12 mouse cellular contexts compared by ENCODE assay signal in genomic region chr13:34134276-34134675, GRCm38 (mm10). TPM values are rescaled to one million over a fixed set of nuclear protein-coding genes. Genes with fewer than 3 reads are reported as not detected.
DNase-seq lines count a peak whose midpoint lies in the region; ATAC-seq and TF ChIP-seq lines count a peak whose summit lies in the region.
"Had no signal": no experiment of that assay in that cellular context is flagged by ENCODE, and none has a peak within 500 bp of the region (broad histone marks: within the 10 kb centered on the region; RNA-seq: fewer than 3 reads in every experiment).

No protein-coding gene starts in this region.

- H3K4me3 ChIP-seq in forebrain, embryonic 11.5 days (ENCODE audit: low read depth, low read length) = peak overlapping the region; percentile 93; the same call in 1 of the 2 replicates
- H3K4me3 ChIP-seq in hindbrain, postnatal 0 days (ENCODE audit: low read length) = peak overlapping the region; percentile 70; the same call in 1 of the 2 replicates
- peak overlapping the region; percentile 69; the same call in 1 of the 2 replicates for H3K4me3 ChIP-seq in midbrain, postnatal 0 days (ENCODE audit: low read depth, low read length)

- no peaks in the 10 kb centered on the region for H3K9me3 ChIP-seq in forebrain, embryonic 11.5 days (ENCODE audit: control insufficient read depth, low read length)
- no peaks in the 10 kb centered on the region for H3K9me3 ChIP-seq in hindbrain, postnatal 0 days (ENCODE audit: low read length)
- no peaks in the 10 kb centered on the region for H3K9me3 ChIP-seq in midbrain, postnatal 0 days (ENCODE audit: low read length)
- H3K9me3 ChIP-seq: limb, embryonic 15.5 days had no signal

- H3K4me1 ChIP-seq in forebrain, embryonic 11.5 days (replicated peaks; ENCODE audit: control insufficient read depth, insufficient read depth, low read length) = peaks cover 14% of the 10 kb centered on the region
- peaks cover 24% of the 10 kb centered on the region for H3K4me1 ChIP-seq in hindbrain, postnatal 0 days (ENCODE audit: insufficient read depth, low read length)
- peaks cover 11% of the 10 kb centered on the region; the same call in 1 of the 2 replicates for H3K4me1 ChIP-seq in midbrain, postnatal 0 days (ENCODE audit: insufficient read depth, low read length)

- peak; percentile 76 for ATAC-seq in frontal cortex, adult (ENCODE audit: low TSS enrichment)
- ATAC-seq in forebrain, embryonic 11.5 days (replicated peaks; ENCODE audit: low FRiP score) = no peak
- no peak for ATAC-seq in hindbrain, postnatal 0 days
- no peak for ATAC-seq in midbrain, postnatal 0 days (ENCODE audit: low FRiP score)
- ATAC-seq: inflammation-experienced regulatory T-cells, adult 6 months had no signal

- DNase-seq in frontal cortex, postnatal 14 days (ENCODE audit: low spot score in 2 of 2) = no peak
- no peak for DNase-seq in forebrain, embryonic 11.5 days (ENCODE audit: low spot score)
- peak; percentile 36 for DNase-seq in hindbrain, postnatal 0 days (ENCODE audit: low spot score)
- no peak for DNase-seq in midbrain, postnatal 0 days (ENCODE audit: low spot score)
- no peak for DNase-seq in heart, postnatal 14 days
- no peak for DNase-seq in T-cell, adult 2 months (ENCODE audit: low spot score)
- DNase-seq in adrenal gland, postnatal 25 days = no peak
- DNase-seq: heart, adult 18-20 months had no signal

- no peaks in the 10 kb centered on the region for H3K36me3 ChIP-seq in forebrain, embryonic 11.5 days (ENCODE audit: control insufficient read depth, insufficient read depth, low read length)
- H3K36me3 ChIP-seq in hindbrain, postnatal 0 days (ENCODE audit: insufficient read depth, low read length) = no peaks in the 10 kb centered on the region
- no peaks in the 10 kb centered on the region for H3K36me3 ChIP-seq in midbrain, postnatal 0 days (ENCODE audit: insufficient read depth, low read length)
- H3K36me3 ChIP-seq: limb, embryonic 15.5 days had no signal

- H3K27me3 ChIP-seq in forebrain, embryonic 11.5 days (ENCODE audit: control insufficient read depth, insufficient read depth, low read length) = no peaks in the 10 kb centered on the region
- H3K27me3 ChIP-seq in hindbrain, postnatal 0 days (ENCODE audit: insufficient read depth, low read length) = no peaks in the 10 kb centered on the region
- H3K27me3 ChIP-seq in midbrain, postnatal 0 days (ENCODE audit: insufficient read depth, low read length) = no peaks in the 10 kb centered on the region

- no peak for TF ChIP-seq CTCF in hindbrain, postnatal 0 days (IDR thresholded peaks at IDR 0.05; ENCODE audit: low read depth)
- no peak for TF ChIP-seq CTCF in midbrain, postnatal 0 days (IDR thresholded peaks at IDR 0.05)

- WGBS in forebrain, embryonic 11.5 days = 18% methylated on average over 7 of the region's 7 CpGs
- WGBS in hindbrain, postnatal 0 days = 15% methylated on average over 7 of the region's 7 CpGs
- 13% methylated on average over 7 of the region's 7 CpGs for WGBS in midbrain, postnatal 0 days

- peak overlapping the region; percentile 100 for H3K27ac ChIP-seq in forebrain, embryonic 11.5 days (ENCODE audit: low read depth, low read length)
- peak overlapping the region; percentile 99 for H3K27ac ChIP-seq in hindbrain, postnatal 0 days
- peak overlapping the region; percentile 100 for H3K27ac ChIP-seq in midbrain, postnatal 0 days (ENCODE audit: low read depth, low read length)
- H3K27ac ChIP-seq: limb, embryonic 15.5 days; macrophage had no signal

- H3K9ac ChIP-seq in forebrain, embryonic 11.5 days (ENCODE audit: low read length) = peak overlapping the region; percentile 80
- H3K9ac ChIP-seq in hindbrain, postnatal 0 days (replicated peaks; ENCODE audit: low read length) = peak overlapping the region; percentile 80
- peak overlapping the region; percentile 92 for H3K9ac ChIP-seq in midbrain, postnatal 0 days (replicated peaks; ENCODE audit: low read length, poor library complexity, severe bottlenecking)

- intact Hi-C loops in heart, postnatal 14 days (cut with DNase I) = loop anchor here (5.0 kb wide), 1 partner anchor 57 kb away; the partner anchor contains the start of gene Tubb2a

- peak overlapping the region; percentile 80; the same call in 1 of the 2 replicates for H3K4me2 ChIP-seq in forebrain, embryonic 11.5 days (ENCODE audit: low read depth, low read length, severe bottlenecking)
- peak overlapping the region; percentile 94 for H3K4me2 ChIP-seq in hindbrain, postnatal 0 days (ENCODE audit: low read depth, low read length)
- peak overlapping the region; percentile 86 for H3K4me2 ChIP-seq in midbrain, postnatal 0 days (ENCODE audit: low read depth, low read length, poor library complexity, severe bottlenecking)

RNA-seq across cellular contexts. Expression of gene Tubb2b, which starts 4.0 kb away (rescaled TPM):
- polyA plus RNA-seq in forebrain, embryonic 11.5 days (2014; fragmentation: Nextera tagmentation; extraction: Ambion mirVana) = 232 and 287 TPM in 2 replicates
- total RNA-seq in hindbrain, postnatal 0 days (2014; rRNA removed) = 4,422 and 4,857 TPM in 2 replicates
- 709 and 787 TPM in 2 replicates for polyA plus RNA-seq in hindbrain, postnatal 0 days (2015; fragmentation: Nextera tagmentation; extraction: Ambion mirVana)
- 4,904 and 4,995 TPM in 2 replicates for total RNA-seq in midbrain, postnatal 0 days (2014; rRNA removed)
- polyA plus RNA-seq in midbrain, postnatal 0 days (2015; fragmentation: Nextera tagmentation; extraction: Ambion mirVana) = 937 and 994 TPM in 2 replicates
- total RNA-seq in heart, postnatal 14 days (2021) = 1 to 10 TPM; 5.2 to 8.8 TPM
- 0.71 and 0.76 TPM in 2 replicates for total RNA-seq in adrenal gland, postnatal 25 days (2021)

RNA-seq across cellular contexts. Expression of gene Psmg4, which starts 28.5 kb away (rescaled TPM):
- polyA plus RNA-seq in forebrain, embryonic 11.5 days (2014; fragmentation: Nextera tagmentation; extraction: Ambion mirVana) = 114 and 123 TPM in 2 replicates
- total RNA-seq in hindbrain, postnatal 0 days (2014; rRNA removed) = 41.6 and 75.9 TPM in 2 replicates
- polyA plus RNA-seq in hindbrain, postnatal 0 days (2015; fragmentation: Nextera tagmentation; extraction: Ambion mirVana) = 88.5 and 92.0 TPM in 2 replicates
- total RNA-seq in midbrain, postnatal 0 days (2014; rRNA removed) = 36.5 and 99.5 TPM in 2 replicates
- polyA plus RNA-seq in midbrain, postnatal 0 days (2015; fragmentation: Nextera tagmentation; extraction: Ambion mirVana) = 82.0 and 87.7 TPM in 2 replicates
- 10 to 100 TPM; 25.2 to 37.8 TPM for total RNA-seq in heart, postnatal 14 days (2021)
- total RNA-seq in adrenal gland, postnatal 25 days (2021) = 29.7 and 29.9 TPM in 2 replicates

RNA-seq across cellular contexts. Expression of gene Tubb2a, which starts 56.5 kb away (rescaled TPM):
- 185 and 229 TPM in 2 replicates for polyA plus RNA-seq in forebrain, embryonic 11.5 days (2014; fragmentation: Nextera tagmentation; extraction: Ambion mirVana)
- 6,578 and 6,630 TPM in 2 replicates for total RNA-seq in hindbrain, postnatal 0 days (2014; rRNA removed)
- 3,263 and 3,562 TPM in 2 replicates for polyA plus RNA-seq in hindbrain, postnatal 0 days (2015; fragmentation: Nextera tagmentation; extraction: Ambion mirVana)
- 5,907 and 6,629 TPM in 2 replicates for total RNA-seq in midbrain, postnatal 0 days (2014; rRNA removed)
- 4,276 and 4,687 TPM in 2 replicates for polyA plus RNA-seq in midbrain, postnatal 0 days (2015; fragmentation: Nextera tagmentation; extraction: Ambion mirVana)
- total RNA-seq in heart, postnatal 14 days (2021) = 10 to 100 TPM; 53.6 to 68.2 TPM
- total RNA-seq in adrenal gland, postnatal 25 days (2021) = 17.8 and 23.2 TPM in 2 replicates

Comparison
In these comparisons a context has a peak if more than half of its experiments do, and no peak if none do; other contexts are left out.
1. RNA of gene Tubb2b, which starts 4.0 kb away (total RNA-seq): 4,904 to 4,995 TPM in midbrain, postnatal 0 days and 4,422 to 4,857 TPM in hindbrain, postnatal 0 days; 5.2 to 8.8 TPM in heart, postnatal 14 days and 0.71 to 0.76 TPM in adrenal gland, postnatal 25 days; every median in the first group is over 100 times any median in the second.
2. RNA of gene Tubb2a, which starts 56.5 kb away (total RNA-seq): 5,907 to 6,629 TPM in midbrain, postnatal 0 days and 6,578 to 6,630 TPM in hindbrain, postnatal 0 days; 53.6 to 68.2 TPM in heart, postnatal 14 days and 17.8 to 23.2 TPM in adrenal gland, postnatal 25 days; every median in the first group is over 10 times any median in the second.
3. Peak in every context shown above with its lines, with median percentiles within 50 percentile points of each other: H3K27ac ChIP-seq, H3K4me2 ChIP-seq, H3K4me3 ChIP-seq and H3K9ac ChIP-seq.